Mouse (Mus musculus) neural tube, embryonic 14.5 days (tissue): Measurements from ENCODE around the gene Fto. TPM values are rescaled to one million over a fixed set of nuclear protein-coding genes. Genes with fewer than 3 reads are reported as not detected.

Source experiments
- ATAC-seq: fragments of 200-750 bp; cut with Nextera tagmentation; 2 replicates; pipeline ENCODE4 v1.8.0; 2017; ENCODE audit warnings: low read depth, mild to moderate bottlenecking, moderate TSS enrichment, moderate library complexity
- H3K27ac ChIP-seq: fragments of 300-500 bp; sonication (generic); 2 replicates; pipeline ENCODE4 v1.5.1; 2014; ENCODE audit warnings: low read depth, mild to moderate bottlenecking, control low read depth, low read length, moderate library complexity, mixed read lengths
- H3K27me3 ChIP-seq: fragments of 300-500 bp; sonication (generic); 2 replicates; pipeline ENCODE4 v1.6.1; 2014; ENCODE audit warnings: low read length; ENCODE audit not compliant: control insufficient read depth, insufficient read depth
- H3K36me3 ChIP-seq: fragments of 300-500 bp; sonication (generic); 2 replicates; pipeline ENCODE4 v1.6.1; 2014; ENCODE audit warnings: low read length, mixed read lengths; ENCODE audit not compliant: control insufficient read depth, insufficient read depth
- H3K4me1 ChIP-seq: fragments of 300-500 bp; sonication (generic); 2 replicates; pipeline ENCODE4 v1.6.1; 2014; ENCODE audit warnings: low read length; ENCODE audit not compliant: control insufficient read depth, insufficient read depth
- H3K4me2 ChIP-seq: fragments of 300-500 bp; sonication (generic); 2 replicates; pipeline ENCODE4 v1.6.1; 2014; ENCODE audit warnings: mild to moderate bottlenecking, low read depth, low read length, control low read depth
- H3K4me3 ChIP-seq: fragments of 300-500 bp; sonication (generic); 2 replicates; pipeline ENCODE4 v1.5.1; 2014; ENCODE audit warnings: low read depth, low read length, control low read depth, mixed read lengths
- H3K9ac ChIP-seq: fragments of 300-500 bp; sonication (generic); replicated peaks from 2 replicates; pipeline ENCODE4 v1.6.1; 2014; ENCODE audit warnings: low read depth, mild to moderate bottlenecking, control low read depth, low read length, mixed read lengths
- H3K9me3 ChIP-seq: fragments of 300-500 bp; sonication (generic); 2 replicates; pipeline ENCODE4 v1.6.1; 2016; ENCODE audit warnings: low read length; ENCODE audit not compliant: control insufficient read depth
- WGBS: fragments of 180-500 bp; shearing (Covaris S2); extraction: QIAGEN DNeasy Blood & Tissue Kit; methylation state at CpG from one replicate; pipeline ENCODE4 v1.1.7; 2014; 5-methylcytosine and 5-hydroxymethylcytosine counted together
- polyA plus RNA-seq: library from polyadenylated mRNA; unstranded; fragments of >200 nt; fragmentation: Nextera tagmentation; extraction: Ambion mirVana; gene quantifications from 2 replicates; pipeline ENCODE4 v1.2.1, GENCODE M21; 2014

Fto gene
- polyA plus RNA-seq, 1 experiment from 2014 or later, result 144 TPM

- ATAC-seq, result no peak
- no peak overlapping the region for H3K4me2 ChIP-seq
- H3K4me3 ChIP-seq, result no peak overlapping the region
- 95% methylated on average over 7 of the region's 7 CpGs for WGBS
- no peak overlapping the region for H3K27ac ChIP-seq
- no peak overlapping the region for H3K9ac ChIP-seq
- no peaks in the 10 kb centered on the region for H3K9me3 ChIP-seq
- H3K4me1 ChIP-seq, result peaks cover 4% of the 10 kb centered on the region
- no peaks in the 10 kb centered on the region for H3K27me3 ChIP-seq
- H3K36me3 ChIP-seq, result no peaks in the 10 kb centered on the region
These were observed 36.5 kb downstream of the Fto start for GRCm38 (mm10) chr8:91349816-91350215.

- WGBS, result 70% methylated on average over 7 of the region's 7 CpGs
- no peaks in the 10 kb centered on the region for H3K27me3 ChIP-seq
- no peak overlapping the region for H3K27ac ChIP-seq
- H3K9me3 ChIP-seq, result no peaks in the 10 kb centered on the region
- no peaks in the 10 kb centered on the region for H3K36me3 ChIP-seq
- H3K4me3 ChIP-seq, result no peak overlapping the region
- H3K9ac ChIP-seq, result no peak overlapping the region
- no peak overlapping the region for H3K4me2 ChIP-seq
- ATAC-seq, result no peak
- peaks cover 12% of the 10 kb centered on the region for H3K4me1 ChIP-seq
These were observed 37.3 kb downstream of the Fto start for GRCm38 (mm10) chr8:91350628-91351027.

GRCm38 (mm10) chr8:91352598-91352997 is 39.3 kb downstream of the Fto start:
- peaks cover 21% of the 10 kb centered on the region for H3K4me1 ChIP-seq
- 95% methylated on average over 3 of the region's 3 CpGs for WGBS
- H3K4me2 ChIP-seq, result no peak overlapping the region
- H3K36me3 ChIP-seq, result no peaks in the 10 kb centered on the region
- H3K9ac ChIP-seq, result no peak overlapping the region
- no peaks in the 10 kb centered on the region for H3K27me3 ChIP-seq
- H3K27ac ChIP-seq, result no peak overlapping the region
- no peak overlapping the region for H3K4me3 ChIP-seq
- no peak for ATAC-seq
- no peaks in the 10 kb centered on the region for H3K9me3 ChIP-seq

- ATAC-seq, result no peak
- Histone ChIP-seq H3K4me1 (peaks cover 21% of the 10 kb centered on the region), H3K9ac (no peak overlapping the region), H3K4me2 (no peak overlapping the region), H3K9me3 (no peaks in the 10 kb centered on the region), H3K36me3 (no peaks in the 10 kb centered on the region), H3K27me3 (no peaks in the 10 kb centered on the region), H3K4me3 (no peak overlapping the region), H3K27ac (no peak overlapping the region)
- 77% methylated on average over 5 of the region's 5 CpGs for WGBS
These were observed 39.7 kb downstream of the Fto start for GRCm38 (mm10) chr8:91353062-91353461.

GRCm38 (mm10) chr8:91353907-91354306 is 40.6 kb downstream of the Fto start:
- H3K27me3 ChIP-seq, result no peaks in the 10 kb centered on the region
- H3K9ac ChIP-seq, result no peak overlapping the region
- no peaks in the 10 kb centered on the region for H3K9me3 ChIP-seq
- 95% methylated on average over 4 of the region's 4 CpGs for WGBS
- no peak overlapping the region for H3K4me3 ChIP-seq
- H3K4me2 ChIP-seq, result no peak overlapping the region
- ATAC-seq, result no peak
- H3K27ac ChIP-seq, result no peak overlapping the region
- H3K36me3 ChIP-seq, result no peaks in the 10 kb centered on the region
- H3K4me1 ChIP-seq, result peaks cover 21% of the 10 kb centered on the region

- H3K36me3 ChIP-seq, result no peaks in the 10 kb centered on the region
- no peaks in the 10 kb centered on the region for H3K9me3 ChIP-seq
- peaks cover 21% of the 10 kb centered on the region for H3K4me1 ChIP-seq
- no peaks in the 10 kb centered on the region for H3K27me3 ChIP-seq
- H3K4me3 ChIP-seq, result no peak overlapping the region
- H3K4me2 ChIP-seq, result peak overlapping the region; percentile 15; the same call in 1 of the 2 replicates
- 26% methylated on average over 10 of the region's 10 CpGs for WGBS
- H3K27ac ChIP-seq, result peak overlapping the region; percentile 23; the same call in 1 of the 2 replicates
- ATAC-seq, result 0 out of 2 replicates have a peak, but pooled peaks have one; percentile 16
- H3K9ac ChIP-seq, result no peak overlapping the region
These were observed 42.1 kb downstream of the Fto start for GRCm38 (mm10) chr8:91355301-91355905.

- no peak overlapping the region for H3K4me3 ChIP-seq
- no peaks in the 10 kb centered on the region for H3K9me3 ChIP-seq
- no peaks in the 10 kb centered on the region for H3K27me3 ChIP-seq
- H3K9ac ChIP-seq, result no peak overlapping the region
- WGBS, result 42% methylated on average over 11 of the region's 11 CpGs
- peak; percentile 55; the same call in 1 of the 2 replicates for ATAC-seq
- H3K4me1 ChIP-seq, result peaks cover 19% of the 10 kb centered on the region
- H3K4me2 ChIP-seq, result no peak overlapping the region
- H3K36me3 ChIP-seq, result no peaks in the 10 kb centered on the region
- no peak overlapping the region for H3K27ac ChIP-seq
These were observed 42.8 kb downstream of the Fto start for GRCm38 (mm10) chr8:91355956-91356699.

- Histone ChIP-seq H3K4me2 (no peak overlapping the region), H3K4me3 (no peak overlapping the region), H3K9me3 (no peaks in the 10 kb centered on the region), H3K27ac (no peak overlapping the region), H3K36me3 (no peaks in the 10 kb centered on the region), H3K27me3 (no peaks in the 10 kb centered on the region), H3K4me1 (peaks cover 19% of the 10 kb centered on the region), H3K9ac (no peak overlapping the region)
- WGBS, result 88% methylated on average over 4 of the region's 4 CpGs
- ATAC-seq, result no peak
These were observed 44.2 kb downstream of the Fto start for GRCm38 (mm10) chr8:91357493-91358014.

- WGBS, result 89% methylated on average over 5 of the region's 5 CpGs
- Histone ChIP-seq H3K4me1 (peaks cover 19% of the 10 kb centered on the region), H3K4me3 (no peak overlapping the region), H3K36me3 (no peaks in the 10 kb centered on the region), H3K27ac (no peak overlapping the region), H3K27me3 (no peaks in the 10 kb centered on the region), H3K4me2 (no peak overlapping the region), H3K9ac (no peak overlapping the region), H3K9me3 (no peaks in the 10 kb centered on the region)
- ATAC-seq, result no peak
These were observed 44.7 kb downstream of the Fto start for GRCm38 (mm10) chr8:91358016-91358415.
